Mouse (Mus musculus) forebrain, embryonic 12.5 days (tissue): ENCODE measurements around the gene 1700012A03Rik. TPM values are rescaled to one million over a fixed set of nuclear protein-coding genes. Genes with fewer than 3 reads are reported as not detected.

Experiments used
- ATAC-seq: fragments of 200-750 bp; cut with Nextera tagmentation; 2 replicates; pipeline ENCODE4 v1.8.0; 2017; ENCODE audit warnings: moderate TSS enrichment; ENCODE audit not compliant: low FRiP score
- H3K27ac ChIP-seq: fragments of 300-500 bp; sonication (generic); 2 replicates; pipeline ENCODE4 v1.5.1; 2016; ENCODE audit warnings: mild to moderate bottlenecking
- H3K27me3 ChIP-seq: fragments of 300-500 bp; sonication (generic); 2 replicates; pipeline ENCODE4 v1.6.1; 2016; ENCODE audit warnings: mild to moderate bottlenecking
- H3K36me3 ChIP-seq: fragments of 300-500 bp; sonication (generic); replicated peaks from 2 replicates; pipeline ENCODE4 v1.6.1; 2016; ENCODE audit warnings: mild to moderate bottlenecking
- H3K4me1 ChIP-seq: fragments of 300-500 bp; sonication (generic); 2 replicates; pipeline ENCODE4 v1.6.1; 2016
- H3K4me2 ChIP-seq: fragments of 300-500 bp; sonication (generic); 2 replicates; pipeline ENCODE4 v1.6.1; 2016; ENCODE audit warnings: mild to moderate bottlenecking, moderate library complexity
- H3K4me3 ChIP-seq: fragments of 300-500 bp; sonication (generic); replicated peaks from 2 replicates; pipeline ENCODE4 v1.5.1; 2016; ENCODE audit warnings: mild to moderate bottlenecking
- H3K9ac ChIP-seq: fragments of 300-500 bp; sonication (generic); 2 replicates; pipeline ENCODE4 v1.6.1; 2016; ENCODE audit warnings: mild to moderate bottlenecking
- H3K9me3 ChIP-seq: fragments of 300-500 bp; sonication (generic); 2 replicates; pipeline ENCODE4 v1.6.1; 2016
- WGBS: fragments of 180-500 bp; shearing (Covaris S2); methylation state at CpG from one replicate; pipeline ENCODE4 v1.1.7; 2016; 5-methylcytosine and 5-hydroxymethylcytosine counted together
- polyA plus RNA-seq: library from polyadenylated mRNA; unstranded; fragments of >200 nt; fragmentation: Nextera tagmentation; extraction: Ambion mirVana; gene quantifications from 2 replicates; pipeline ENCODE4 v1.2.1, GENCODE M21; 2016

Gene 1700012A03Rik
- not detected in 2 replicates for polyA plus RNA-seq

- WGBS, result 84% methylated on average over 3 of the region's 3 CpGs
- no peak for ATAC-seq
- Histone ChIP-seq H3K4me3 (no peak within 1 kb of the TSS), H3K4me2 (no peak within 1 kb of the TSS), H3K36me3 (no peaks in the 10 kb centered on the region), H3K9ac (no peak within 1 kb of the TSS), H3K27me3 (no peaks in the 10 kb centered on the region), H3K9me3 (no peaks in the 10 kb centered on the region), H3K4me1 (no peaks in the 10 kb centered on the region), H3K27ac (no peak within 1 kb of the TSS)
Observed at GRCm38 (mm10) chr6:32049951-32050345, at the start of gene 1700012A03Rik. Gene 1700012A03Rik, plus strand, starts transcription at chr6:32050246.

- no peaks in the 10 kb centered on the region for H3K9me3 ChIP-seq
- H3K9ac ChIP-seq, result no peak overlapping the region
- no peaks in the 10 kb centered on the region for H3K36me3 ChIP-seq
- H3K4me1 ChIP-seq, result no peaks in the 10 kb centered on the region
- no peak overlapping the region for H3K4me3 ChIP-seq
- H3K4me2 ChIP-seq, result no peak overlapping the region
- 84% methylated on average over 10 of the region's 10 CpGs for WGBS
- H3K27ac ChIP-seq, result no peak overlapping the region
- no peaks in the 10 kb centered on the region for H3K27me3 ChIP-seq
- ATAC-seq, result no peak
Observed at GRCm38 (mm10) chr6:32004228-32004627, 45.8 kb upstream of the 1700012A03Rik start.

GRCm38 (mm10) chr6:32005914-32006313 lies 44.1 kb upstream of the 1700012A03Rik start:
- no peaks in the 10 kb centered on the region for H3K27me3 ChIP-seq
- no peak for ATAC-seq
- H3K9me3 ChIP-seq, result no peaks in the 10 kb centered on the region

GRCm38 (mm10) chr6:32006382-32006781 lies 43.7 kb upstream of the 1700012A03Rik start:
- H3K9me3 ChIP-seq, result no peaks in the 10 kb centered on the region
- no peak for ATAC-seq
- no peaks in the 10 kb centered on the region for H3K4me1 ChIP-seq

More at GRCm38 (mm10) chr6:32005914-32006313, 44.1 kb upstream of the 1700012A03Rik start:
- Histone ChIP-seq H3K4me2 (no peak overlapping the region), H3K4me3 (no peak overlapping the region), H3K9ac (no peak overlapping the region), H3K36me3 (no peaks in the 10 kb centered on the region), H3K27ac (no peak overlapping the region), H3K4me1 (no peaks in the 10 kb centered on the region)
- WGBS, result 80% methylated on average over 2 of the region's 2 CpGs

GRCm38 (mm10) chr6:32007336-32007735 lies 42.7 kb upstream of the 1700012A03Rik start:
- H3K27ac ChIP-seq, result no peak overlapping the region

More at GRCm38 (mm10) chr6:32006382-32006781, 43.7 kb upstream of the 1700012A03Rik start:
- WGBS, result 86% methylated on average over 6 of the region's 6 CpGs
- H3K4me2 ChIP-seq, result no peak overlapping the region
- no peak overlapping the region for H3K27ac ChIP-seq
- H3K4me3 ChIP-seq, result no peak overlapping the region
- no peaks in the 10 kb centered on the region for H3K36me3 ChIP-seq
- no peak overlapping the region for H3K9ac ChIP-seq
- H3K27me3 ChIP-seq, result no peaks in the 10 kb centered on the region

GRCm38 (mm10) chr6:32016841-32017240 lies 33.2 kb upstream of the 1700012A03Rik start:
- H3K4me1 ChIP-seq, result no peaks in the 10 kb centered on the region
- WGBS, result 84% methylated on average over 7 of the region's 7 CpGs
- H3K4me3 ChIP-seq, result no peak overlapping the region
- no peaks in the 10 kb centered on the region for H3K27me3 ChIP-seq
- H3K9ac ChIP-seq, result no peak overlapping the region
- ATAC-seq, result no peak
- H3K9me3 ChIP-seq, result no peaks in the 10 kb centered on the region
- no peak overlapping the region for H3K27ac ChIP-seq
- no peak overlapping the region for H3K4me2 ChIP-seq
- H3K36me3 ChIP-seq, result no peaks in the 10 kb centered on the region

More at GRCm38 (mm10) chr6:32007336-32007735, 42.7 kb upstream of the 1700012A03Rik start:
- H3K36me3 ChIP-seq, result no peaks in the 10 kb centered on the region
- no peaks in the 10 kb centered on the region for H3K27me3 ChIP-seq
- H3K9ac ChIP-seq, result no peak overlapping the region
- no peak overlapping the region for H3K4me3 ChIP-seq
- WGBS, result 94% methylated on average over 3 of the region's 3 CpGs
- no peaks in the 10 kb centered on the region for H3K9me3 ChIP-seq
- ATAC-seq, result no peak
- H3K4me2 ChIP-seq, result no peak overlapping the region
- H3K4me1 ChIP-seq, result no peaks in the 10 kb centered on the region

GRCm38 (mm10) chr6:32017406-32018104 lies 32.5 kb upstream of the 1700012A03Rik start:
- H3K9me3 ChIP-seq, result no peaks in the 10 kb centered on the region
- ATAC-seq, result no peak
- H3K4me2 ChIP-seq, result no peak overlapping the region
- no peak overlapping the region for H3K9ac ChIP-seq
- no peaks in the 10 kb centered on the region for H3K27me3 ChIP-seq
- H3K4me3 ChIP-seq, result no peak overlapping the region
- H3K4me1 ChIP-seq, result no peaks in the 10 kb centered on the region
- no peak overlapping the region for H3K27ac ChIP-seq
- 79% methylated on average over 14 of the region's 14 CpGs for WGBS
- H3K36me3 ChIP-seq, result no peaks in the 10 kb centered on the region

GRCm38 (mm10) chr6:32018105-32018446 lies 32.0 kb upstream of the 1700012A03Rik start:
- 78% methylated on average over 5 of the region's 5 CpGs for WGBS
- H3K4me2 ChIP-seq, result no peak overlapping the region
- ATAC-seq, result no peak

GRCm38 (mm10) chr6:32021853-32022536 lies 28.1 kb upstream of the 1700012A03Rik start:
- Histone ChIP-seq H3K9ac (no peak overlapping the region), H3K9me3 (no peaks in the 10 kb centered on the region), H3K27ac (no peak overlapping the region), H3K4me1 (no peaks in the 10 kb centered on the region), H3K4me3 (no peak overlapping the region), H3K27me3 (no peaks in the 10 kb centered on the region), H3K36me3 (no peaks in the 10 kb centered on the region), H3K4me2 (no peak overlapping the region)
- WGBS, result 85% methylated on average over 10 of the region's 10 CpGs
- ATAC-seq, result no peak

More at GRCm38 (mm10) chr6:32018105-32018446, 32.0 kb upstream of the 1700012A03Rik start:
- Histone ChIP-seq H3K4me3 (no peak overlapping the region), H3K9me3 (no peaks in the 10 kb centered on the region), H3K27me3 (no peaks in the 10 kb centered on the region), H3K4me1 (no peaks in the 10 kb centered on the region), H3K36me3 (no peaks in the 10 kb centered on the region), H3K27ac (no peak overlapping the region), H3K9ac (no peak overlapping the region)

- no peak overlapping the region for H3K9ac ChIP-seq
- H3K27ac ChIP-seq, result no peak overlapping the region
- H3K9me3 ChIP-seq, result no peaks in the 10 kb centered on the region
- no peak overlapping the region for H3K4me2 ChIP-seq
- no peaks in the 10 kb centered on the region for H3K4me1 ChIP-seq
- H3K27me3 ChIP-seq, result no peaks in the 10 kb centered on the region
- H3K36me3 ChIP-seq, result no peaks in the 10 kb centered on the region
- no peak overlapping the region for H3K4me3 ChIP-seq
- WGBS, result 100% methylated on average over 1 of the region's 1 CpGs
- no peak for ATAC-seq
Observed at GRCm38 (mm10) chr6:32022537-32022869, 27.5 kb upstream of the 1700012A03Rik start.

GRCm38 (mm10) chr6:32028228-32029009 lies 21.6 kb upstream of the 1700012A03Rik start:
- Histone ChIP-seq H3K36me3 (no peaks in the 10 kb centered on the region), H3K4me1 (no peaks in the 10 kb centered on the region), H3K27me3 (no peaks in the 10 kb centered on the region), H3K9ac (no peak overlapping the region), H3K9me3 (no peaks in the 10 kb centered on the region), H3K4me3 (no peak overlapping the region), H3K27ac (no peak overlapping the region), H3K4me2 (no peak overlapping the region)
- WGBS, result 84% methylated on average over 3 of the region's 3 CpGs
- ATAC-seq, result no peak

GRCm38 (mm10) chr6:32034226-32034625 lies 15.8 kb upstream of the 1700012A03Rik start:
- Histone ChIP-seq H3K9ac (no peak overlapping the region), H3K36me3 (no peaks in the 10 kb centered on the region), H3K27ac (no peak overlapping the region), H3K4me2 (no peak overlapping the region), H3K4me1 (no peaks in the 10 kb centered on the region), H3K4me3 (no peak overlapping the region), H3K9me3 (no peaks in the 10 kb centered on the region), H3K27me3 (no peaks in the 10 kb centered on the region)
- 86% methylated on average over 2 of the region's 2 CpGs for WGBS
- ATAC-seq, result no peak
